13 mouse cellular contexts compared by ENCODE assay signal in genomic region chr7:72474751-72475150, GRCm38 (mm10).
DNase-seq lines count a peak whose midpoint lies in the region; ATAC-seq lines count a peak whose summit lies in the region.
"Had no signal": no experiment of that assay in that cellular context is flagged by ENCODE, and none has a peak within 500 bp of the region (broad histone marks: within the 10 kb centered on the region; RNA-seq: fewer than 3 reads in every experiment).

No protein-coding gene starts in this region.

- no peaks in the 10 kb centered on the region for H3K9me3 ChIP-seq in limb, embryonic 13.5 days
- H3K9me3 ChIP-seq in limb, embryonic 10.5 days (replicated peaks): no peaks in the 10 kb centered on the region
- H3K9me3 ChIP-seq: forebrain, embryonic 12.5 days; neural tube, embryonic 13.5 days had no signal

- H3K4me3 ChIP-seq in limb, embryonic 13.5 days: no peak overlapping the region
- H3K4me3 ChIP-seq in limb, embryonic 10.5 days: no peak overlapping the region
- H3K4me3 ChIP-seq: forebrain, embryonic 12.5 days; left cerebral cortex, adult 2 months; midbrain, embryonic 13.5 days; neural tube, embryonic 13.5 days had no signal

- ATAC-seq in limb, embryonic 13.5 days (ENCODE audit: low FRiP score, low read depth): peak; percentile 28; the same call in 1 of the 2 replicates
- ATAC-seq: midbrain, embryonic 13.5 days had no signal

- peaks cover 20% of the 10 kb centered on the region for H3K4me1 ChIP-seq in limb, embryonic 13.5 days
- peaks cover 26% of the 10 kb centered on the region for H3K4me1 ChIP-seq in limb, embryonic 10.5 days
- H3K4me1 ChIP-seq: forebrain, embryonic 12.5 days; midbrain, embryonic 13.5 days; neural tube, embryonic 13.5 days had no signal

- H3K27ac ChIP-seq in limb, embryonic 13.5 days: peak overlapping the region; percentile 58; the same call in 1 of the 2 replicates
- H3K27ac ChIP-seq in limb, embryonic 10.5 days: no peak overlapping the region
- H3K27ac ChIP-seq: forebrain, embryonic 12.5 days; left cerebral cortex, adult 2 months; midbrain, embryonic 13.5 days; neural tube, embryonic 13.5 days had no signal

- H3K4me2 ChIP-seq in limb, embryonic 13.5 days (replicated peaks): no peak overlapping the region
- H3K4me2 ChIP-seq: forebrain, embryonic 12.5 days; midbrain, embryonic 13.5 days; neural tube, embryonic 13.5 days had no signal

- no peak overlapping the region for H3K9ac ChIP-seq in limb, embryonic 13.5 days
- H3K9ac ChIP-seq: forebrain, embryonic 12.5 days; midbrain, embryonic 13.5 days; neural tube, embryonic 13.5 days had no signal

- no peaks in the 10 kb centered on the region for H3K36me3 ChIP-seq in limb, embryonic 13.5 days
- no peaks in the 10 kb centered on the region for H3K36me3 ChIP-seq in limb, embryonic 10.5 days
- H3K36me3 ChIP-seq: forebrain, embryonic 12.5 days; midbrain, embryonic 13.5 days; neural tube, embryonic 13.5 days had no signal

- DNase-seq in gastrocnemius, postnatal 14 days: peak; percentile 7
- DNase-seq in gastrocnemius, postnatal 25 days: no peak
- no peak for DNase-seq in limb, embryonic 10.5 days (ENCODE audit: low spot score)
- peak; percentile 60 for DNase-seq in 3T3-L1 (ENCODE audit: low read depth, low spot score)
- DNase-seq in R1 (ENCODE audit: low read depth, low spot score): peak; percentile 4
- no peak for DNase-seq in spleen, adult 18-20 months
- DNase-seq: cerebellum, adult 8-10 months had no signal

- H3K27me3 ChIP-seq in limb, embryonic 13.5 days: no peaks in the 10 kb centered on the region
- no peaks in the 10 kb centered on the region for H3K27me3 ChIP-seq in limb, embryonic 10.5 days (ENCODE audit: low read depth, poor library complexity, severe bottlenecking)
- H3K27me3 ChIP-seq: CH12.LX; forebrain, embryonic 12.5 days; midbrain, embryonic 13.5 days; neural tube, embryonic 13.5 days had no signal

- 16% methylated on average over 4 of the region's 4 CpGs for WGBS in limb, embryonic 13.5 days
- WGBS in limb, embryonic 10.5 days: 61% methylated on average over 4 of the region's 4 CpGs

- intact Hi-C loops in gastrocnemius, postnatal 14 days (cut with DNase I; ENCODE audit: low total_unique reads): no loop called here

Comparison
In these comparisons a context has a peak if more than half of its experiments do, and no peak if none do; other contexts are left out.
1. DNase-seq: peak in gastrocnemius, postnatal 14 days (single experiment), 3T3-L1 (single experiment) and R1 (single experiment); none in gastrocnemius, postnatal 25 days (single experiment), limb, embryonic 10.5 days (single experiment) and spleen, adult 18-20 months (0 of 2).